ENCODE assay signal across 16 mouse cellular contexts in genomic region chr3:33853062-33853461, GRCm38 (mm10). TPM values are rescaled to one million over a fixed set of nuclear protein-coding genes. Genes with fewer than 3 reads are reported as not detected.
A peak's percentile ranks its signal among the peaks of the same experiment; 100 is the strongest.
DNase-seq lines count a peak whose midpoint lies in the region; ATAC-seq and TF ChIP-seq lines count a peak whose summit lies in the region.
"Had no signal": no experiment of that assay in that cellular context is flagged by ENCODE, and none has a peak within 500 bp of the region (broad histone marks: within the 10 kb centered on the region; RNA-seq: fewer than 3 reads in every experiment).

No protein-coding gene starts in this region.

- no peak overlapping the region for H3K9ac ChIP-seq in hindbrain, embryonic 16.5 days (ENCODE audit: low read depth, low read length)
- no peak overlapping the region for H3K9ac ChIP-seq in lung, embryonic 14.5 days
- H3K9ac ChIP-seq in MEL (ENCODE audit: control insufficient read depth, low read depth, low read length, poor library complexity, severe bottlenecking) = no peak overlapping the region
- H3K9ac ChIP-seq: limb, embryonic 15.5 days had no signal

- peak; percentile 5; the same call in 1 of the 2 replicates for TF ChIP-seq CTCF in lung, embryonic 14.5 days (IDR thresholded peaks at IDR 0.05; ENCODE audit: low read depth)
- peak in 1 of 3 experiments; percentile 30; a peak in 2 of 6 replicates for TF ChIP-seq CTCF in MEL (IDR thresholded peaks at IDR 0.05 in 2 of 3, conservative IDR thresholded peaks at IDR 0.05 in 1 of 3; ENCODE audit: control insufficient read depth in 1 of 3, insufficient read depth in 1 of 3, low read depth in 2 of 3, low read length in 3 of 3, poor library complexity in 1 of 3, severe bottlenecking in 1 of 3)

- no peak for DNase-seq in hindbrain, embryonic 10.5 days (ENCODE audit: low spot score)
- DNase-seq in lung, embryonic 14.5 days = no peak
- DNase-seq in lung, postnatal 10 days = no peak
- DNase-seq in MEL (ENCODE audit: low read depth, low spot score) = no peak
- peak; percentile 71 for DNase-seq in brain, adult 2 months (ENCODE audit: low read depth, low spot score)
- DNase-seq in cerebellum, adult 11 months = no peak
- DNase-seq: cerebellum, postnatal 25 days; kidney, postnatal 25 days; lung, postnatal 14 days; spleen, adult 18-20 months had no signal

- no peak overlapping the region for H3K27ac ChIP-seq in hindbrain, embryonic 16.5 days (ENCODE audit: low read depth, low read length)
- no peak overlapping the region for H3K27ac ChIP-seq in hindbrain, embryonic 10.5 days
- H3K27ac ChIP-seq in lung, embryonic 14.5 days (ENCODE audit: low read depth) = no peak overlapping the region
- H3K27ac ChIP-seq in MEL (ENCODE audit: control insufficient read depth, low read depth, low read length) = no peak overlapping the region
- H3K27ac ChIP-seq: limb, embryonic 15.5 days had no signal

- H3K4me2 ChIP-seq in hindbrain, embryonic 16.5 days (ENCODE audit: low read length) = no peak overlapping the region
- no peak overlapping the region for H3K4me2 ChIP-seq in lung, embryonic 14.5 days
- H3K4me2 ChIP-seq: heart, embryonic 11.5 days; limb, embryonic 15.5 days had no signal

- ATAC-seq in hindbrain, embryonic 16.5 days = 0 out of 2 replicates have a peak, but pooled peaks have one; percentile 71
- no peak for ATAC-seq in lung, embryonic 14.5 days (ENCODE audit: insufficient read depth)
- ATAC-seq: activated CD4-positive, CD25-positive, alpha-beta regulatory T cell, adult 4 months had no signal

- no peak for TF ChIP-seq POLR2A in MEL (IDR thresholded peaks at IDR 0.05; ENCODE audit: control insufficient read depth in 1 of 2, insufficient read depth in 1 of 2, low read depth in 1 of 2, low read length in 2 of 2, poor library complexity in 1 of 2)

- no peak overlapping the region for H3K4me3 ChIP-seq in hindbrain, embryonic 16.5 days (ENCODE audit: low read length)
- no peak overlapping the region for H3K4me3 ChIP-seq in hindbrain, embryonic 10.5 days
- no peak overlapping the region for H3K4me3 ChIP-seq in lung, embryonic 14.5 days (ENCODE audit: low read depth, low read length)
- H3K4me3 ChIP-seq in MEL (ENCODE audit: control insufficient read depth in 1 of 2, insufficient read depth in 1 of 2, low read depth in 2 of 2, low read length in 2 of 2) = no peak overlapping the region
- H3K4me3 ChIP-seq: erythroblast, embryonic 14.5 days; limb, embryonic 15.5 days had no signal

- peak; percentile 51 for TF ChIP-seq RAD21 in MEL (IDR thresholded peaks at IDR 0.05; ENCODE audit: low read depth, low read length)

- H3K27me3 ChIP-seq in hindbrain, embryonic 16.5 days (replicated peaks; ENCODE audit: control insufficient read depth, insufficient read depth, low read length) = no peaks in the 10 kb centered on the region
- no peaks in the 10 kb centered on the region for H3K27me3 ChIP-seq in hindbrain, embryonic 10.5 days (ENCODE audit: insufficient read depth, poor library complexity, severe bottlenecking)
- no peaks in the 10 kb centered on the region for H3K27me3 ChIP-seq in lung, embryonic 14.5 days (ENCODE audit: insufficient read depth, low read length)
- H3K27me3 ChIP-seq in MEL (ENCODE audit: control insufficient read depth in 1 of 2, insufficient read depth in 2 of 2, low read length in 2 of 2) = no peaks in the 10 kb centered on the region
- H3K27me3 ChIP-seq: limb, embryonic 15.5 days had no signal

- 56% methylated on average over 1 of the region's 1 CpGs for whole genome bisulfite sequencing in hindbrain, embryonic 16.5 days
- WGBS in hindbrain, embryonic 10.5 days = 81% methylated on average over 1 of the region's 1 CpGs
- 53% methylated on average over 1 of the region's 1 CpGs for WGBS in lung, embryonic 14.5 days

- no peaks in the 10 kb centered on the region for H3K4me1 ChIP-seq in hindbrain, embryonic 16.5 days (ENCODE audit: control insufficient read depth, insufficient read depth, low read depth, low read length)
- H3K4me1 ChIP-seq in hindbrain, embryonic 10.5 days (replicated peaks) = no peaks in the 10 kb centered on the region
- H3K4me1 ChIP-seq in lung, embryonic 14.5 days (ENCODE audit: insufficient read depth) = no peaks in the 10 kb centered on the region
- H3K4me1 ChIP-seq in MEL (ENCODE audit: control insufficient read depth in 1 of 2, insufficient read depth in 2 of 2, low read length in 2 of 2) = peaks cover 3 to 14% of the 10 kb centered on the region in 2 experiments; a peak in 3 of 4 replicates
- H3K4me1 ChIP-seq: limb, embryonic 15.5 days had no signal

- TF ChIP-seq EP300 in MEL (IDR thresholded peaks at IDR 0.05; ENCODE audit: low read depth in 1 of 2, low read length in 2 of 2) = no peak

- no peaks in the 10 kb centered on the region for H3K9me3 ChIP-seq in hindbrain, embryonic 16.5 days (ENCODE audit: control insufficient read depth, low read length)
- H3K9me3 ChIP-seq in hindbrain, embryonic 10.5 days = no peaks in the 10 kb centered on the region
- no peaks in the 10 kb centered on the region for H3K9me3 ChIP-seq in lung, embryonic 14.5 days (ENCODE audit: low read depth, low read length)
- H3K9me3 ChIP-seq in MEL (replicated peaks; ENCODE audit: insufficient read depth, low read length) = no peaks in the 10 kb centered on the region
- H3K9me3 ChIP-seq: limb, embryonic 15.5 days had no signal

- H3K36me3 ChIP-seq in hindbrain, embryonic 16.5 days (ENCODE audit: control insufficient read depth, insufficient read depth, low read length) = no peaks in the 10 kb centered on the region
- no peaks in the 10 kb centered on the region for H3K36me3 ChIP-seq in hindbrain, embryonic 10.5 days
- no peaks in the 10 kb centered on the region for H3K36me3 ChIP-seq in lung, embryonic 14.5 days (ENCODE audit: insufficient read depth)
- H3K36me3 ChIP-seq in MEL (ENCODE audit: control insufficient read depth in 1 of 2, insufficient read depth in 2 of 2, low read length in 2 of 2) = peaks cover 0 to 8% of the 10 kb centered on the region in 2 experiments; a peak in 2 of 4 replicates
- H3K36me3 ChIP-seq: limb, embryonic 15.5 days had no signal

- H3K79me2 ChIP-seq in MEL (ENCODE audit: control insufficient read depth, insufficient read depth, low read length, poor library complexity) = no peaks in the 10 kb centered on the region

TF ChIP-seq in MEL, 35 proteins besides CTCF, POLR2A, EP300 and RAD21:
- TF ChIP-seq MEF2A (IDR thresholded peaks at IDR 0.05; ENCODE audit: extremely low read depth, insufficient replicate concordance, low read depth, low read length, poor library complexity, severe bottlenecking) (no peak), GABPA (IDR thresholded peaks at IDR 0.05; ENCODE audit: low read depth, low read length) (no peak), MAX (IDR thresholded peaks at IDR 0.05; ENCODE audit: low read length) (no peak), ZC3H11A (IDR thresholded peaks at IDR 0.05; ENCODE audit: low read depth, low read length) (peak; percentile 26; the same call in 1 of the 2 replicates), SMC3 (IDR thresholded peaks at IDR 0.05; ENCODE audit: low read depth, low read length) (peak; percentile 53)

RNA-seq across cellular contexts. Expression of gene Ccdc39, which starts 9.0 kb away (rescaled TPM):
- 17.4 and 18.4 TPM in 2 replicates for polyA plus RNA-seq in hindbrain, embryonic 16.5 days (2015; fragmentation: Nextera tagmentation; extraction: Ambion mirVana)
- polyA plus RNA-seq in hindbrain, embryonic 10.5 days (2016; fragmentation: Nextera tagmentation; extraction: Ambion mirVana) = 6.8 and 8.3 TPM in 2 replicates
- 4.9 and 5.6 TPM in 2 replicates for polyA plus RNA-seq in lung, embryonic 14.5 days (2014; fragmentation: Nextera tagmentation; extraction: Ambion mirVana)
- total RNA-seq in MEL (2012; rRNA removed) = 0.96 and 1.2 TPM in 2 replicates
- 1 to 10 TPM in 1 of 2 experiments, not detected in 1; 6.1 TPM for polyA plus RNA-seq in MEL (2012; ENCODE audit: insufficient read depth in 1 of 2, insufficient read length in 2 of 2, low read depth in 1 of 2, low replicate concordance in 2 of 2, missing spikeins in 1 of 2)
- total RNA-seq: neutrophil, adult 5-6 weeks had no signal
- polyA plus RNA-seq: erythroblast, embryonic 14.5 days had no signal

RNA-seq across cellular contexts. Expression of gene Ttc14, which starts 53.4 kb away (rescaled TPM):
- 56.7 and 62.0 TPM in 2 replicates for polyA plus RNA-seq in hindbrain, embryonic 16.5 days (2015; fragmentation: Nextera tagmentation; extraction: Ambion mirVana)
- 53.0 and 57.8 TPM in 2 replicates for polyA plus RNA-seq in hindbrain, embryonic 10.5 days (2016; fragmentation: Nextera tagmentation; extraction: Ambion mirVana)
- 65.9 and 70.1 TPM in 2 replicates for polyA plus RNA-seq in lung, embryonic 14.5 days (2014; fragmentation: Nextera tagmentation; extraction: Ambion mirVana)
- 20.2 and 24.6 TPM in 2 replicates for total RNA-seq in MEL (2012; rRNA removed)
- polyA plus RNA-seq in MEL (2012; ENCODE audit: insufficient read depth in 1 of 2, insufficient read length in 2 of 2, low read depth in 1 of 2, low replicate concordance in 2 of 2, missing spikeins in 1 of 2) = 10 to 100 TPM; 26.4 to 54.2 TPM
